Mouse (Mus musculus) MEL (cell line): ENCODE measurements around the gene Wdr93.

Experiments
- BHLHE40 ChIP-seq: IDR thresholded peaks from 2 replicates; pipeline ENCODE4 v1.6.1; 2012; ENCODE audit warnings: low read depth, mild to moderate bottlenecking, inconsistent platforms, low read length, improper control_type of control experiment, borderline replicate concordance
- CTCF ChIP-seq, 3 experiments: IDR thresholded peaks in 2 of 3; conservative IDR thresholded peaks in 1 of 3; 2 replicates each; pipeline ENCODE4 v1.5.1; 2011 to 2012; ENCODE audit warnings: low read length in 3 of 3, low read depth in 2 of 3, mild to moderate bottlenecking in 2 of 3, improper control_type of control experiment in 1 of 3, inconsistent platforms in 1 of 3, mixed read lengths in 1 of 3, moderate library complexity in 1 of 3; ENCODE audit not compliant: control insufficient read depth in 1 of 3, insufficient read depth in 1 of 3, poor library complexity in 1 of 3, severe bottlenecking in 1 of 3
- MAFK ChIP-seq: IDR thresholded peaks from 2 replicates; pipeline ENCODE4 v1.6.1; 2011; ENCODE audit warnings: low read depth, mild to moderate bottlenecking, low read length, improper control_type of control experiment, borderline replicate concordance
- POLR2A ChIP-seq, 2 experiments: IDR thresholded peaks; 2 replicates each; pipeline ENCODE4 v1.6.1; 2011 to 2012; ENCODE audit warnings: low read length in 2 of 2, mild to moderate bottlenecking in 2 of 2, control low read depth in 1 of 2, improper control_type of control experiment in 1 of 2, low read depth in 1 of 2, moderate library complexity in 1 of 2; ENCODE audit not compliant: control insufficient read depth in 1 of 2, insufficient read depth in 1 of 2, poor library complexity in 1 of 2
- SIN3A ChIP-seq: IDR thresholded peaks from 2 replicates; pipeline ENCODE4 v1.6.1; 2012; ENCODE audit warnings: low read length, improper control_type of control experiment, inconsistent platforms
- USF1 ChIP-seq: IDR thresholded peaks from 2 replicates; pipeline ENCODE4 v1.6.1; 2014; ENCODE audit warnings: low read depth, mild to moderate bottlenecking, inconsistent platforms, low read length, improper control_type of control experiment, moderate library complexity

GRCm38 (mm10) chr7:79780647-79781626, 38.0 kb downstream of the Wdr93 start:
- TF ChIP-seq BHLHE40 (no peak), CTCF (IDR thresholded peaks at IDR 0.05 in 2 of 3, conservative IDR thresholded peaks at IDR 0.05 in 1 of 3; ENCODE audit: control insufficient read depth in 1 of 3, insufficient read depth in 1 of 3, low read depth in 2 of 3, low read length in 3 of 3, poor library complexity in 1 of 3, severe bottlenecking in 1 of 3) (peak; percentile 85 to 90 (median 89)), USF1 (no peak), SIN3A (0 out of 2 replicates have a peak, but pooled peaks have one; percentile 14), MAFK (no peak), POLR2A (IDR thresholded peaks at IDR 0.05; ENCODE audit: control insufficient read depth in 1 of 2, insufficient read depth in 1 of 2, low read depth in 1 of 2, low read length in 2 of 2, poor library complexity in 1 of 2) (peak; percentile 34 to 42; a peak in 1 of 4 replicates)
